Mouse (Mus musculus) testis, adult 2 months (tissue): ENCODE results near the gene Tgm5. TPM values are rescaled to one million over a fixed set of nuclear protein-coding genes. Genes with fewer than 3 reads are reported as not detected.
"Not testable (repeated sequence)": the region's sequence is repeated elsewhere in the genome, so short reads cannot be mapped to it uniquely, and the experiment has no call there.

Experiments
- H3K27ac ChIP-seq: fragments of 200-500 bp; 2 replicates; pipeline ENCODE4 v1.5.1; 2012; ENCODE audit warnings: low read depth, low read length; ENCODE audit not compliant: control insufficient read depth, insufficient read depth
- H3K27me3 ChIP-seq: fragments of 200-500 bp; 2 replicates; pipeline ENCODE4 v1.6.1; 2012; ENCODE audit warnings: mild to moderate bottlenecking, low read length, moderate library complexity; ENCODE audit not compliant: control insufficient read depth, insufficient read depth
- H3K36me3 ChIP-seq: fragments of 200-500 bp; 2 replicates; pipeline ENCODE4 v1.6.1; 2012; ENCODE audit warnings: mild to moderate bottlenecking, low read length; ENCODE audit not compliant: control insufficient read depth, insufficient read depth
- H3K4me1 ChIP-seq: fragments of 200-500 bp; 2 replicates; pipeline ENCODE4 v1.6.1; 2012; ENCODE audit warnings: low read length; ENCODE audit not compliant: control insufficient read depth, insufficient read depth
- H3K4me3 ChIP-seq: fragments of 200-500 bp; 2 replicates; pipeline ENCODE4 v1.5.1; 2012; ENCODE audit warnings: low read depth, mild to moderate bottlenecking, low read length, moderate library complexity, mixed read lengths; ENCODE audit not compliant: control insufficient read depth
- CTCF ChIP-seq: fragments of 200-500 bp; IDR thresholded peaks from 2 replicates; pipeline ENCODE4 v1.5.1; 2012; ENCODE audit warnings: low read depth, mild to moderate bottlenecking, inconsistent platforms, low read length, moderate library complexity; ENCODE audit not compliant: control insufficient read depth, insufficient read depth, insufficient replicate concordance
- POLR2A ChIP-seq: fragments of 200-500 bp; IDR thresholded peaks from 2 replicates; pipeline ENCODE4 v1.6.1; 2012; ENCODE audit warnings: low read depth, mild to moderate bottlenecking, inconsistent platforms, low read length, moderate library complexity; ENCODE audit not compliant: control insufficient read depth
- polyA plus RNA-seq: library from polyadenylated mRNA; depleted of rRNA; stranded (reverse); fragments of >200 nt; gene quantifications from 2 replicates; pipeline ENCODE4 v1.2.3, GENCODE M21; 2012; rRNA removed

The Tgm5 gene
- not detected in 2 replicates for polyA plus RNA-seq

DNA sequence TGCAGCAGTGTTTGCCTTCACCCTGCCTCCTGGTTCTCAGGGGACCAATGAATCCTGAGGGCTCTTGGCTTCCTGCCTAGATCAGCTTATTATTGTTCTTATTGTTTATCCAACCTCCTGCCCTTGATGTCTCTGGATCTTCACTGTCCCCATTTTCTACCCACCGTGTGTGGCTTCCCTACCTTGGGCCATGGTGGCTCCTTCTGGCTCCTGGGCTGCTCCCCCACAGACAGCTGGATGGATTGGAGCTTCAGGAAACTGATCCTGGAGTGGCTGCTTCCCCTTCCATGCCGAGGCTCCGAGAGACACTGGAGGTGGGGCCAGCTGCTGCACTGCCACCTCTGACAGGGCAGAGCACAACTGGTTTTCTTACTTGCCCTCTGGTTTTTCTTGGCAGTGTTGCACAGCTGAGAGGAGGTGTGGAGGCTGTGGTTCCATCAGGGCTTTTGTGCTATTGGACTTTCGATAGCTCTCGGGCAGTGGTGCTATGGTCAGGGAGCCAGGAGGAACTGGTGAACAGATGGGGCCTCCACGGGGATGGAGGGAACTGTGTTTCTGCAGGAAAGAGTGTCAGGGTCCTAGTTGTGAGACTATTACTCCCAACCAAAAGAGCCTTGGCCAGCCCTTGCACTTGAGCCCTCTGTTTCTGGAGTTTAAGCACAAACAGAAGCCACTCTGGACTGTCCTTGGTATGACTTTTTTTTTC lies at the start of gene Tgm5:
Tgm5 (minus strand) TSS at position 362 of the 706 bp plus-strand sequence.
- TF ChIP-seq CTCF (no peak), POLR2A (no peak)
- Histone ChIP-seq H3K4me1 (no peaks in the 10 kb centered on the region), H3K36me3 (no peaks in the 10 kb centered on the region), H3K4me3 (no peak within 1 kb of the TSS), H3K27me3 (no peaks in the 10 kb centered on the region), H3K27ac (no peak within 1 kb of the TSS)

DNA sequence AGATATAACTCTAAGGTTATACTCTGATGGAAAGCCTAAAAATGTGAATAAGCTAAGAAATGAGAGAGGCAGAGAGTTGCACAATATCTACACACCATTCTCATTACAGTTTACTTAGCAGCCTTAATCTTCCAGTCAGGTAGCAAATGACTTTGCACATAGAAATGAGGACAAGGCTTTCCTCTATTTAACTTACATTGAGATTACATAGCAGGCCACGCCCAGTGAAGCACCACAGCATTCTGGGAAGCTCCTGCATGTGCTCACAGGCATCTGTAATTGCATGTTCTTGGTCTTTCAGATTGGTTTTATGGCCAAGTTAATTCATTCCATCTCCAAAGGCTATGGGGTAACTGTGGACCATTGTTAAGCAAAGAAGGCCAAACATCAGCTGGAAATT lies 47.2 kb upstream of the Tgm5 start:
- H3K27me3 ChIP-seq: no peaks in the 10 kb centered on the region
- H3K27ac ChIP-seq: no peak overlapping the region
- H3K4me3 ChIP-seq: no peak overlapping the region
- TF ChIP-seq POLR2A (no peak), CTCF (no peak)
- H3K36me3 ChIP-seq: no peaks in the 10 kb centered on the region
- no peaks in the 10 kb centered on the region for H3K4me1 ChIP-seq

DNA sequence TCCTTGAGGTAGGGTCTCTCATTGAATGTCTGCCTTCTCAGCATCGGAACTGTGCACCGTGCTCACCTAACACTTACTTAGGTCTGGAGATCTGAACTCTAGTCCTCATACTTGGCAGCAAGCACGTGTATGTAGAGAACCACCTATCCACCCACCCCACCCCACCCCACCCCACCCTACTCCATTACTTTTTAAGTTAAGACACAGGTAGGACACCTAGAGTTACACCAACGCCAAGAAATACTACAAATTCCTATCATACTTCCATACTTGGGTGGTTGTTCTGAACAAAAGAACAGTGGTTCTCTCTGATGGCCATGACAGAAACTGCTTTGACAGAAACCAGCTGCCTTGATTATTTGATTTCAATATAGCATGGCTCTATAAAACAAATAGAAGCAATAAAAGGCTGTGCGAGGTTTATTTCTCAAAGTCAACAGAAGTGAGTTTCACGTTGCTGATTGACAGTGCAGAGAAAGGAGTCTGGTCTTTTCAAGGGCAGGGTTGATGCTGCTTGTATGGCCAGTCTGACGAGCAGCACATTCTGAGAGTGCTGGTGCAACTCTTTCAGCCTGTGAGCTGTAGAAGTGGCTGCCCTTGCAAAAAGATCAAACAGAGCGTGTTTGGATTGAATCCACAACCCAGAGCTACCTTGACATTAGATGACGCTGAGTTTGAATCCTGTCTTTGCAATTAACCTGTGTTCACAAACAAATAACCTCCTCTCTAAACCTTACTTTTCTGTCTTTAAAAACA lies 43.4 kb upstream of the Tgm5 start:
- Histone ChIP-seq H3K4me1 (no peaks in the 10 kb centered on the region), H3K36me3 (no peaks in the 10 kb centered on the region), H3K4me3 (no peak overlapping the region), H3K27ac (no peak overlapping the region), H3K27me3 (no peaks in the 10 kb centered on the region)
- TF ChIP-seq POLR2A (no peak), CTCF (no peak)

DNA sequence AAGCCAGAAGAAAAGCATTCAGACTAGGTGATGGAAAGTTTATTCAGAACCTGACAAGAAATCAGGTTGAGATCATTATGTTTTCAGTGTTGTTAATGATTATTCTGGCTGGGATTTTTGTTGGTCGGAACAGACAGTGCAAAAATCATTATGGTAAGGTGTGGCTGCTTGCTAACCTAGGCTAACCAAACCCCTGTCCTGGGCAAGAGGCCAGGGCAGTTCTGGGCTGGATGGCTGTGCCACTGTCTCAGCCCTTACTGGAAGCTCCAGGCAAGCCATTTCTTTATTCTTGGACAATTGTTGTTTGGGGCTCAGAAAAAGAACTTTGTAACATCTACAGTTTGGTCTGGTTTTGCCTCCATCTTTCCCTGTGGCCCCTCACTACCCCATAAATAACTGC lies 41.9 kb upstream of the Tgm5 start:
- no peaks in the 10 kb centered on the region for H3K36me3 ChIP-seq
- no peaks in the 10 kb centered on the region for H3K4me1 ChIP-seq
- TF ChIP-seq POLR2A (no peak), CTCF (no peak)
- no peak overlapping the region for H3K27ac ChIP-seq
- no peak overlapping the region for H3K4me3 ChIP-seq
- no peaks in the 10 kb centered on the region for H3K27me3 ChIP-seq

DNA sequence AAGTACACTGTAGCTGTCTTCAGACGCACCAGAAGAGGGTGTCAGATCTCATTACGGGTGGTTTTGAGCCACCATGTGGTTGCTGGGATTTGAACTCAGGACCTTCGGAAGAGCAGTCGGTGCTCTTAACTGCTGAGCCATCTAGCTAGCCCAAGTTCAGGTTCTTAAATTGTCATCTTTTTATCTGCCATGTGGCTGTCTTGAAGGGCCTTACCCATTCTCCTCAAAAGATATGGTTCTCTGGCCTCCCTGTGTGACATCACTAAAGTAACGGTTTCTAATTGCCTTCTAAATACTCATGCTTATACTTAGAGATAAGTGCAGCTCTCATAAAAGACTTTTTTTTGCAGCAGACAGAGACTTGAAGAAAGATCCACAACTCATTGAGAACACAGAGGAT lies 40.7 kb upstream of the Tgm5 start:
- not testable (repeated sequence) for H3K36me3 ChIP-seq, H3K4me3 ChIP-seq, H3K27me3 ChIP-seq, H3K4me1 ChIP-seq, H3K27ac ChIP-seq

DNA sequence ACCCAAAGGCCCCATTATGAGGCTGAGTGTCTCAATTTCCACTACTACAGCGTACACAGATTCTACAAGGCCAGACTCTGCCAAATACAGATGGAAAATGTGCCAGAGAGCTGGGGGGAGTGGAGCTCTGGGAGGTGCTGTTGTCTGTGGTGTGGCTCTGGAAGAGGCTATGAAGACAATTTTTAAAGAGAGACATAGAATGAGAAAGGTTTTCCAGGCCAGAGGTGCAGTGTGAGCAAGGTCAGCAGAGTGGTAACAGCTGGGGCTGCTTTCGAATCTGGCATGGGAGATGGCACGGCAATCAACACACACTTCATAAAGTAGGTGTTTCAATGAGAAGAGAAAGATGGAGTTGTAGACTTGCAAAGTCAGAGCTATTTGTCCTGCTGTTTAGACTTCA lies 33.6 kb upstream of the Tgm5 start:
- no peak overlapping the region for H3K27ac ChIP-seq

DNA sequence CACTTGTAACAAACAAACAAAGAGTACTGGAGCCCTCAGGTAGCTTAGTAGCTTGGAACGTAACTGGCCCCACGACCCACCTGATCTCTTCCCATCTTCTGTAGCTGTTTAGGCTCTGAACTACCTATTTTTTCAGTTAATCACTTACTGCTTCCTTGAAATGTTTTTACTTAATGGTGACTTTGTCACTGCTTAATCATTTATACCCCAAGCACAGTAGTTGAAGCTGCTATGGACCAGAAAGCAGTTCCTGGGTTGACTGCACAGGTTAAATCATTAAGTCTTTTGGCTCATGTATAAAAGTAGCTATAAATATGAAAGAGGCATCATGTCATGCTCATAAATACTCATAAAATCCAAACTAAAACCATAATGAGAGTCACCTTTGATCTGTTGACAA lies 29.8 kb upstream of the Tgm5 start:
- TF ChIP-seq CTCF: no peak
- no peak for TF ChIP-seq POLR2A

More for the DNA sequence above, 33.6 kb upstream of the Tgm5 start:
- Histone ChIP-seq H3K36me3 (no peaks in the 10 kb centered on the region), H3K4me1 (no peaks in the 10 kb centered on the region), H3K4me3 (no peak overlapping the region), H3K27me3 (no peaks in the 10 kb centered on the region)
- TF ChIP-seq POLR2A: no peak
- no peak for TF ChIP-seq CTCF

DNA sequence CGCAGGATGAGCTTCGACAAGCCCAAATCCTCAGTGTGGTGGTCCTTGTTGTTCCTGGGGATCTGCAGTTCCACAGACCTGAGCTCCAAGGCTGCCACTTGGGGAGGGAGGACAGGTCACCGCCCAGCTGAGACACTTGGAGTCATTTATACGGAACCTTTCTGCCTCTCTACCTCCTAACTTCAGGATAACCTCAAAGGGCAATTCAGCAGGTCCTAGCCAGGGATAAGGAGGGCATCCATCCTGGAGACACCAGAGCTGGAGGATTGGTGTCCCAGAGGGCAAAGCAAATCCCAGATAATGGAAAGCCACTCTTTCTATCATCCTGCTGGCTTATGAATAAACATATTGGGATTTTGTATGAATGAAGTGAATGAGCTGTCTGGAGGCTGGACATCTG lies 24.1 kb upstream of the Tgm5 start, which contains the start of gene Tgm7:
Tgm7 (minus strand) TSS at position 101 of the 400 bp plus-strand sequence.
- no peaks in the 10 kb centered on the region for H3K27me3 ChIP-seq
- no peak within 1 kb of the TSS; the same call in 1 of the 2 replicates for H3K4me3 ChIP-seq
- no peaks in the 10 kb centered on the region for H3K36me3 ChIP-seq
- no peak within 1 kb of the TSS for H3K27ac ChIP-seq
- no peak for TF ChIP-seq POLR2A
- no peak for TF ChIP-seq CTCF
- H3K4me1 ChIP-seq: no peaks in the 10 kb centered on the region

More for the DNA sequence above, 29.8 kb upstream of the Tgm5 start:
- Histone ChIP-seq H3K27ac (no peak overlapping the region), H3K4me3 (no peak overlapping the region), H3K36me3 (no peaks in the 10 kb centered on the region), H3K27me3 (no peaks in the 10 kb centered on the region), H3K4me1 (no peaks in the 10 kb centered on the region)
